Mouse (Mus musculus) MEL (cell line): Measurements from ENCODE around the gene Slc6a1.

Source experiments
- CHD2 ChIP-seq: IDR thresholded peaks from 2 replicates; pipeline ENCODE4 v1.6.1; 2011; ENCODE audit warnings: low read length, improper control_type of control experiment
- CTCF ChIP-seq, 3 experiments: IDR thresholded peaks in 2 of 3; conservative IDR thresholded peaks in 1 of 3; 2 replicates each; pipeline ENCODE4 v1.5.1; 2011 to 2012; ENCODE audit warnings: low read length in 3 of 3, low read depth in 2 of 3, mild to moderate bottlenecking in 2 of 3, improper control_type of control experiment in 1 of 3, inconsistent platforms in 1 of 3, mixed read lengths in 1 of 3, moderate library complexity in 1 of 3; ENCODE audit not compliant: control insufficient read depth in 1 of 3, insufficient read depth in 1 of 3, poor library complexity in 1 of 3, severe bottlenecking in 1 of 3
- GATA1 ChIP-seq: IDR thresholded peaks from 2 replicates; pipeline ENCODE4 v1.6.1; 2011; ENCODE audit warnings: low read depth, low read length, improper control_type of control experiment
- HCFC1 ChIP-seq: IDR thresholded peaks from 2 replicates; pipeline ENCODE4 v1.6.1; 2012; ENCODE audit warnings: low read depth, mild to moderate bottlenecking, inconsistent platforms, low read length, improper control_type of control experiment, moderate library complexity
- KAT2A ChIP-seq: conservative IDR thresholded peaks from 2 replicates; pipeline ENCODE4 v1.6.1; 2012; ENCODE audit warnings: low read depth, low read length, improper control_type of control experiment, inconsistent platforms
- MAFK ChIP-seq: IDR thresholded peaks from 2 replicates; pipeline ENCODE4 v1.6.1; 2011; ENCODE audit warnings: low read depth, mild to moderate bottlenecking, low read length, improper control_type of control experiment, borderline replicate concordance
- MAX ChIP-seq: IDR thresholded peaks from 2 replicates; pipeline ENCODE4 v1.6.1; 2011; ENCODE audit warnings: low read length, improper control_type of control experiment
- NELFE ChIP-seq: IDR thresholded peaks from 2 replicates; pipeline ENCODE4 v1.6.1; 2011; ENCODE audit warnings: low read depth, low read length, improper control_type of control experiment
- POLR2A ChIP-seq, 2 experiments: IDR thresholded peaks; 2 replicates each; pipeline ENCODE4 v1.6.1; 2011 to 2012; ENCODE audit warnings: low read length in 2 of 2, mild to moderate bottlenecking in 2 of 2, control low read depth in 1 of 2, improper control_type of control experiment in 1 of 2, low read depth in 1 of 2, moderate library complexity in 1 of 2; ENCODE audit not compliant: control insufficient read depth in 1 of 2, insufficient read depth in 1 of 2, poor library complexity in 1 of 2
- POLR2AphosphoS2 ChIP-seq: IDR thresholded peaks from 2 replicates; pipeline ENCODE4 v1.6.1; 2011; ENCODE audit warnings: low read length, improper control_type of control experiment
- TBP ChIP-seq: IDR thresholded peaks from 2 replicates; pipeline ENCODE4 v1.8.0; 2011; ENCODE audit warnings: low read depth, low read length, improper control_type of control experiment
- TCF12 ChIP-seq: IDR thresholded peaks from 2 replicates; pipeline ENCODE4 v1.6.1; 2014; ENCODE audit warnings: low read depth, mild to moderate bottlenecking, inconsistent platforms, low read length, improper control_type of control experiment, moderate library complexity
- USF2 ChIP-seq, 2 experiments: IDR thresholded peaks; 2 replicates each; pipeline ENCODE4 v1.6.1; 2011 to 2012; ENCODE audit warnings: improper control_type of control experiment in 2 of 2, low read length in 2 of 2, borderline replicate concordance in 1 of 2, inconsistent platforms in 1 of 2, low read depth in 1 of 2, mild to moderate bottlenecking in 1 of 2; ENCODE audit not compliant: insufficient read depth in 1 of 2

- TF ChIP-seq CHD2, result no peak
- TF ChIP-seq CTCF (IDR thresholded peaks at IDR 0.05 in 2 of 3, conservative IDR thresholded peaks at IDR 0.05 in 1 of 3; ENCODE audit: control insufficient read depth in 1 of 3, insufficient read depth in 1 of 3, low read depth in 2 of 3, low read length in 3 of 3, poor library complexity in 1 of 3, severe bottlenecking in 1 of 3), result no peak
- TF ChIP-seq POLR2A (IDR thresholded peaks at IDR 0.05; ENCODE audit: control insufficient read depth in 1 of 2, insufficient read depth in 1 of 2, low read depth in 1 of 2, low read length in 2 of 2, poor library complexity in 1 of 2), result no peak
- TF ChIP-seq GATA1, result no peak
- TF ChIP-seq POLR2AphosphoS2, result no peak
- TF ChIP-seq NELFE, result no peak
- TF ChIP-seq USF2 (IDR thresholded peaks at IDR 0.05; ENCODE audit: borderline replicate concordance in 1 of 2, insufficient read depth in 1 of 2, low read depth in 1 of 2, low read length in 2 of 2), result no peak
- no peak for TF ChIP-seq MAFK
- TF ChIP-seq HCFC1, result no peak
- TF ChIP-seq TCF12, result no peak
- no peak for TF ChIP-seq TBP
- no peak for TF ChIP-seq KAT2A
- TF ChIP-seq MAX, result no peak
Measured at GRCm38 (mm10) chr6:114272279-114272678, 10.2 kb upstream of the Slc6a1 start.
